Mouse (Mus musculus) neural tube, embryonic 10.5 days (tissue): ENCODE measurements around the gene Bcas3.
A peak's percentile ranks its signal among the peaks of the same experiment; 100 is the strongest.

Source experiments
- DNase-seq: peaks from one replicate; pipeline ENCODE4 v3.0.0-alpha.2; 2017; ENCODE audit warnings: low spot score; ENCODE audit errors: extremely low spot score

The Bcas3 gene

GRCm38 (mm10) chr11:85525979-85526775 is 173.2 kb downstream of the Bcas3 start:
- DNase-seq = no peak

- peak; percentile 36 for DNase-seq
Measured at GRCm38 (mm10) chr11:85527261-85527660, 174.3 kb downstream of the Bcas3 start.

GRCm38 (mm10) chr11:85529531-85530285 is 176.7 kb downstream of the Bcas3 start:
- DNase-seq = no peak

- no peak for DNase-seq
Measured at GRCm38 (mm10) chr11:85540989-85541388, 188.0 kb downstream of the Bcas3 start.

- no peak for DNase-seq
Measured at GRCm38 (mm10) chr11:85543311-85543710, 190.3 kb downstream of the Bcas3 start.

- no peak for DNase-seq
Measured at GRCm38 (mm10) chr11:85545602-85546001, 192.6 kb downstream of the Bcas3 start.

GRCm38 (mm10) chr11:85547966-85548365 is 195.0 kb downstream of the Bcas3 start:
- DNase-seq = no peak

- DNase-seq = no peak
Measured at GRCm38 (mm10) chr11:85549651-85550050, 196.7 kb downstream of the Bcas3 start.

- DNase-seq = no peak
Measured at GRCm38 (mm10) chr11:85555066-85555465, 202.1 kb downstream of the Bcas3 start.

- DNase-seq = no peak
Measured at GRCm38 (mm10) chr11:85555721-85556120, 202.8 kb downstream of the Bcas3 start.

- no peak for DNase-seq
Measured at GRCm38 (mm10) chr11:85565068-85565467, 212.1 kb downstream of the Bcas3 start.

GRCm38 (mm10) chr11:85571040-85571439 is 218.1 kb downstream of the Bcas3 start:
- no peak for DNase-seq

- no peak for DNase-seq
Measured at GRCm38 (mm10) chr11:85571936-85572335, 219.0 kb downstream of the Bcas3 start.

- no peak for DNase-seq
Measured at GRCm38 (mm10) chr11:85572590-85572989, 219.6 kb downstream of the Bcas3 start.

- no peak for DNase-seq
Measured at GRCm38 (mm10) chr11:85574496-85574895, 221.5 kb downstream of the Bcas3 start.

GRCm38 (mm10) chr11:85577816-85578645 is 225.1 kb downstream of the Bcas3 start:
- no peak for DNase-seq

- no peak for DNase-seq
Measured at GRCm38 (mm10) chr11:85584086-85584485, 231.1 kb downstream of the Bcas3 start.

- DNase-seq = no peak
Measured at GRCm38 (mm10) chr11:85593636-85594035, 240.7 kb downstream of the Bcas3 start.

- no peak for DNase-seq
Measured at GRCm38 (mm10) chr11:85599251-85599650, 246.3 kb downstream of the Bcas3 start.

- no peak for DNase-seq
Measured at GRCm38 (mm10) chr11:85603546-85604322, 250.8 kb downstream of the Bcas3 start.
